Mouse (Mus musculus): Measurements from ENCODE around the gene Gm10320. TPM values are rescaled to one million over a fixed set of nuclear protein-coding genes. Genes with fewer than 3 reads are reported as not detected.

Gene Gm10320
- total RNA-seq, 1 experiment = 8.9 TPM

DNA sequence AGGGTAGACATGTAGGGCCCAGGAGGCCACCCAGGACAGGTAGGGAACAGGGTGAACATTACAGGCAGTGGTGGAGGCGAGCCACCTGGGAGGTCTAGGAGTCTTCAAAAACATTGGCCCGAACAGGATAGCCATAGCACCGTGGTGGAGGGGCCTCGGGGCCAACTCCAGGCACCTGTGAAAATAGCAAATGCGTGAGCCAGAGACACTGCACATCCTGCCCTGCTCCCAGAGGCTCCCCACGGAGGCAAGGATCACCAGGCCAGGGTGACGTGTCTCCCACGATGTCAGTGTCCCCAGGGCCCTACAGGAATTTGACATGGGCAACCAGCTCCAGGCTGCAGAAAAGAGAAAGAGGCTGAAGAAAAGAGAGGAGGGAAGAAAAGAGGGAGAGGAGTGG, 16.1 kb downstream of the Gm10320 start:
- H3K36me3 ChIP-seq (ENCODE audit: control insufficient read depth, insufficient read depth, low read length, poor library complexity, severe bottlenecking) = no peaks in the 10 kb centered on the region
- H3K9me3 ChIP-seq (ENCODE audit: control insufficient read depth, insufficient read depth, low read depth, low read length) = no peaks in the 10 kb centered on the region
- no peak overlapping the region for H3K4me3 ChIP-seq (ENCODE audit: insufficient read depth in 1 of 2, low read depth in 1 of 2, low read length in 2 of 2, poor library complexity in 1 of 2, severe bottlenecking in 1 of 2)
- no peak for TF ChIP-seq HCFC1 (IDR thresholded peaks at IDR 0.05; ENCODE audit: borderline replicate concordance, insufficient read depth, low read length)
- TF ChIP-seq ZC3H11A (IDR thresholded peaks at IDR 0.05; ENCODE audit: borderline replicate concordance, low read depth, low read length) = no peak
- no peak for TF ChIP-seq CHD2 (IDR thresholded peaks at IDR 0.05; ENCODE audit: low read depth, low read length)
- no peak for TF ChIP-seq MAFK (IDR thresholded peaks at IDR 0.05; ENCODE audit: insufficient read depth, low read depth, low read length)
- TF ChIP-seq ZNF384 (IDR thresholded peaks at IDR 0.05; ENCODE audit: low read depth, low read length) = no peak
- no peak overlapping the region for H3K27ac ChIP-seq (ENCODE audit: insufficient read depth, low read depth, low read length, poor library complexity, severe bottlenecking)
- in situ Hi-C loops (cut with MboI; ENCODE audit: low sequenced_read_pairs in 2 of 2, unreplicated experiment in 2 of 2) = no loop called here
- H3K9ac ChIP-seq (ENCODE audit: insufficient read depth, low read depth, low read length, poor library complexity, severe bottlenecking) = no peak overlapping the region
- no peak for DNase-seq (ENCODE audit: low read depth, low spot score)
- H3K4me1 ChIP-seq (ENCODE audit: control insufficient read depth in 2 of 2, insufficient read depth in 2 of 2, low read length in 2 of 2, poor library complexity in 1 of 2) = no peaks in the 10 kb centered on the region

DNA sequence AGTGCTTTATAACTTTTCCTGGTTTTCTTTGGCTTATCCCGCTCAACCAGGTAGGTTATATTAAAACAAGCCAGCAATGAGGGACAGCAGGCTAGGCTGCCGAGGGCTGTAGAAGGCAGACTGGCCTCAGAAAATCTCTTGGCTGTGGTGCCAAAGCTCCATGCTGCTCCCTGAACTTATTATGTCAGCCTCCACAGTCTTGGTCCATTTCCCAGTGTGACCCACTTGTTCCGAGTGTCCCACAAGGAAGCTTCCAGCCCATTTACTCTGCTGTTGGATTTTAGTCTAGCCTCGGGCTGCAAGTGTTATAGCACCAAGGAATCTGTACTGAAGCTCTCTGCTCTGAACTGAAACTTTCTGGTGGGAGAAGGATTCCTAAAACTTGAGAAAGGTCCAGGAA, 18.8 kb downstream of the Gm10320 start:
- TF ChIP-seq MAFK (IDR thresholded peaks at IDR 0.05; ENCODE audit: insufficient read depth, low read depth, low read length) = no peak
- TF ChIP-seq CHD2 (IDR thresholded peaks at IDR 0.05; ENCODE audit: low read depth, low read length) = no peak
- TF ChIP-seq ZNF384 (IDR thresholded peaks at IDR 0.05; ENCODE audit: low read depth, low read length) = no peak
- TF ChIP-seq ZC3H11A (IDR thresholded peaks at IDR 0.05; ENCODE audit: borderline replicate concordance, low read depth, low read length) = no peak
- TF ChIP-seq HCFC1 (IDR thresholded peaks at IDR 0.05; ENCODE audit: borderline replicate concordance, insufficient read depth, low read length) = no peak
- H3K9me3 ChIP-seq (ENCODE audit: control insufficient read depth, insufficient read depth, low read depth, low read length) = no peaks in the 10 kb centered on the region
- H3K9ac ChIP-seq (ENCODE audit: insufficient read depth, low read depth, low read length, poor library complexity, severe bottlenecking) = no peak overlapping the region
- no peak overlapping the region for H3K4me3 ChIP-seq (ENCODE audit: insufficient read depth in 1 of 2, low read depth in 1 of 2, low read length in 2 of 2, poor library complexity in 1 of 2, severe bottlenecking in 1 of 2)
- no peak for DNase-seq (ENCODE audit: low read depth, low spot score)
- H3K27ac ChIP-seq (ENCODE audit: insufficient read depth, low read depth, low read length, poor library complexity, severe bottlenecking) = no peak overlapping the region
- H3K36me3 ChIP-seq (ENCODE audit: control insufficient read depth, insufficient read depth, low read length, poor library complexity, severe bottlenecking) = no peaks in the 10 kb centered on the region
- no peaks in the 10 kb centered on the region for H3K4me1 ChIP-seq (ENCODE audit: control insufficient read depth in 2 of 2, insufficient read depth in 2 of 2, low read length in 2 of 2, poor library complexity in 1 of 2)
- in situ Hi-C loops (cut with MboI; ENCODE audit: low sequenced_read_pairs in 2 of 2, unreplicated experiment in 2 of 2) = no loop called here

DNA sequence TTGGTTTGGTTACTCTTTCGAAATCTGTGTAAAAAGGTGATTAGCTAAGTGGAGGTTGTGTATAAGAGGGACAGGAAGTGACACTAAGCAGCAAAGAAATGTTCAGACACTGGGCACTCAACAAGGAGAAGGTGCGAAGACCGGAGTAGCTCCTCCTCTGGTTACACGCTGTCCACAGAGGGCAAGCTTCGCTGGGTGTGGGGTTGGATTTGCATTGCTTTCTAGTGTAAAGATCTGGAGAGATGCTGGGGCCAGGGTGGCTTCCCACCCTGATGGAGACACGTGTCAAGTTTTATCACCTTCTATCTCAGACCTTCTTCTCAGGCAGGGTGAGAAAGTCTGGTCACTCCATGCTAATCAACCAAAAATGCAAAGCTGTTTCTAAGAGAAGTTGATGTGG, 20.0 kb downstream of the Gm10320 start:
- H3K36me3 ChIP-seq (ENCODE audit: control insufficient read depth, insufficient read depth, low read length, poor library complexity, severe bottlenecking) = no peaks in the 10 kb centered on the region
- no peaks in the 10 kb centered on the region for H3K9me3 ChIP-seq (ENCODE audit: control insufficient read depth, insufficient read depth, low read depth, low read length)
- no peak for TF ChIP-seq ZC3H11A (IDR thresholded peaks at IDR 0.05; ENCODE audit: borderline replicate concordance, low read depth, low read length)
- TF ChIP-seq CHD2 (IDR thresholded peaks at IDR 0.05; ENCODE audit: low read depth, low read length) = no peak
- TF ChIP-seq HCFC1 (IDR thresholded peaks at IDR 0.05; ENCODE audit: borderline replicate concordance, insufficient read depth, low read length) = no peak
- TF ChIP-seq MAFK (IDR thresholded peaks at IDR 0.05; ENCODE audit: insufficient read depth, low read depth, low read length) = no peak
- TF ChIP-seq ZNF384 (IDR thresholded peaks at IDR 0.05; ENCODE audit: low read depth, low read length) = no peak
- H3K4me1 ChIP-seq (ENCODE audit: control insufficient read depth in 2 of 2, insufficient read depth in 2 of 2, low read length in 2 of 2, poor library complexity in 1 of 2) = no peaks in the 10 kb centered on the region
- no peak overlapping the region for H3K4me3 ChIP-seq (ENCODE audit: insufficient read depth in 1 of 2, low read depth in 1 of 2, low read length in 2 of 2, poor library complexity in 1 of 2, severe bottlenecking in 1 of 2)
- in situ Hi-C loops (cut with MboI; ENCODE audit: low sequenced_read_pairs in 2 of 2, unreplicated experiment in 2 of 2) = no loop called here
- DNase-seq (ENCODE audit: low read depth, low spot score) = no peak
- no peak overlapping the region for H3K9ac ChIP-seq (ENCODE audit: insufficient read depth, low read depth, low read length, poor library complexity, severe bottlenecking)
- H3K27ac ChIP-seq (ENCODE audit: insufficient read depth, low read depth, low read length, poor library complexity, severe bottlenecking) = no peak overlapping the region

DNA sequence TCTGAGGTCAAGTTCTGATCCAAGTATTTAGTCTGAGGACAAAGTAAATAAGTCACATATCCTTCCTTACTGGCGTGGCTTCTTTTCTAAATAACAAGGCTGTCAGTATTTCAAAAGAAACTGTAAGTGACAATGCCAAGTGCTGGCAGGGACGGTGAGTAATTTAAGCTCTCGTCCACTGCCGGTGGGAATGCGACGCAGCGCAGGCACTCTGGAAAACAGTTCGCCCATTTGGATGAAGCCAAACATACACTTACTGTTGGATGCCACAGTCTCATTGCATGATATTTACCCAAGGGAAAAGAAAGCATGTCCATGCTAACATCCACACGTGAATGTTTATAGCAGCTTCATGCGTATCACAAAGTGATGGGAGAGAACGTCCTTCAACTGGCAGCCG, 21.5 kb downstream of the Gm10320 start:
- in situ Hi-C loops (cut with MboI; ENCODE audit: low sequenced_read_pairs in 2 of 2, unreplicated experiment in 2 of 2) = no loop called here
- DNase-seq (ENCODE audit: low read depth, low spot score) = no peak

DNA sequence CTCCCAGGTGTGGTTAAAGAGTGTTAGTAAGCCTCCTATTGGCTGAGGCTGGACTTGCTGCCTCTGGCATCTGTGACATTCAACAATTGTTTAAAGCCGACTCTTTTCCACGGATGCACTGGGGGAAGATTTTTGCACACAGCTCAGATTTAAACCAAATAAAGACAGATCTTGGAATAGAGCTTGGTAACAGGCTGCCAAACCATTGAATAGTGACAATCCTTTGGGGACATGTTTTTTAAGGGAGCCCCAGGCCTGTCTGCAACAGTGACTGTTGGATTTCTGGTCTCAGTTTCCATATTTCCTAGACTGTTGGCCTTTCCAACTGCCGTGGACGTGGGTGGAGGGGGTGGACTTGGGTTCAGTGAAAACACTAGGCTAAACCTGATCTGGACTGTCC, 21.9 kb downstream of the Gm10320 start:
- Histone ChIP-seq H3K36me3 (ENCODE audit: control insufficient read depth, insufficient read depth, low read length, poor library complexity, severe bottlenecking) (no peaks in the 10 kb centered on the region), H3K4me3 (ENCODE audit: insufficient read depth in 1 of 2, low read depth in 1 of 2, low read length in 2 of 2, poor library complexity in 1 of 2, severe bottlenecking in 1 of 2) (no peak overlapping the region), H3K4me1 (ENCODE audit: control insufficient read depth in 2 of 2, insufficient read depth in 2 of 2, low read length in 2 of 2, poor library complexity in 1 of 2) (no peaks in the 10 kb centered on the region), H3K9ac (ENCODE audit: insufficient read depth, low read depth, low read length, poor library complexity, severe bottlenecking) (no peak overlapping the region), H3K27ac (ENCODE audit: insufficient read depth, low read depth, low read length, poor library complexity, severe bottlenecking) (no peak overlapping the region), H3K9me3 (ENCODE audit: control insufficient read depth, insufficient read depth, low read depth, low read length) (no peaks in the 10 kb centered on the region)
- TF ChIP-seq MAFK (IDR thresholded peaks at IDR 0.05; ENCODE audit: insufficient read depth, low read depth, low read length) (no peak), ZNF384 (IDR thresholded peaks at IDR 0.05; ENCODE audit: low read depth, low read length) (no peak), ZC3H11A (IDR thresholded peaks at IDR 0.05; ENCODE audit: borderline replicate concordance, low read depth, low read length) (no peak)
- in situ Hi-C loops (cut with MboI; ENCODE audit: low sequenced_read_pairs in 2 of 2, unreplicated experiment in 2 of 2) = no loop called here
- no peak for DNase-seq (ENCODE audit: low read depth, low spot score)

More for the DNA sequence above, 21.5 kb downstream of the Gm10320 start:
- TF ChIP-seq HCFC1 (IDR thresholded peaks at IDR 0.05; ENCODE audit: borderline replicate concordance, insufficient read depth, low read length) (no peak), ZNF384 (IDR thresholded peaks at IDR 0.05; ENCODE audit: low read depth, low read length) (no peak), ZC3H11A (IDR thresholded peaks at IDR 0.05; ENCODE audit: borderline replicate concordance, low read depth, low read length) (no peak), CHD2 (IDR thresholded peaks at IDR 0.05; ENCODE audit: low read depth, low read length) (no peak), MAFK (IDR thresholded peaks at IDR 0.05; ENCODE audit: insufficient read depth, low read depth, low read length) (no peak)
- no peaks in the 10 kb centered on the region for H3K36me3 ChIP-seq (ENCODE audit: control insufficient read depth, insufficient read depth, low read length, poor library complexity, severe bottlenecking)
- H3K9ac ChIP-seq (ENCODE audit: insufficient read depth, low read depth, low read length, poor library complexity, severe bottlenecking) = no peak overlapping the region
- H3K9me3 ChIP-seq (ENCODE audit: control insufficient read depth, insufficient read depth, low read depth, low read length) = no peaks in the 10 kb centered on the region
- no peak overlapping the region for H3K4me3 ChIP-seq (ENCODE audit: insufficient read depth in 1 of 2, low read depth in 1 of 2, low read length in 2 of 2, poor library complexity in 1 of 2, severe bottlenecking in 1 of 2)
- no peak overlapping the region for H3K27ac ChIP-seq (ENCODE audit: insufficient read depth, low read depth, low read length, poor library complexity, severe bottlenecking)
- no peaks in the 10 kb centered on the region for H3K4me1 ChIP-seq (ENCODE audit: control insufficient read depth in 2 of 2, insufficient read depth in 2 of 2, low read length in 2 of 2, poor library complexity in 1 of 2)

All from ES-E14 (cell line).